In the genomic region with DNA sequence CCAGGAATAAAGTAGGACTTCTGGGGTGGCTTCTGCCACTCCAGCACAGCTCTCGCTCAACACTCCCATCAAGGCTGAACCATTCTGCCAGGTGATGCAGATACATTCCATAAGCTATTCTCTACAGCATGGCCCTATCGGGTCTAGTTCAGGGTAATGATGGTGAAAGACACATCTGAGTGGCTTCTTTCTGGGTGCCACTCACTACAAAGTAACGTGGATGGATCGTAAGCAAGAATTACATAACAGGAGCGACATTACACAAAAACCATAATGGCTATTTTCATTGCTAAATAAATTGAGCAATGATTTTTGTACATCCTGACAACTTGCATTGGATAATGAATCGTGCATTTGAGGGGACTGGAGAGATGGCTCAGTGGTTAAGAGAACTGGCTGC, we compare ENCODE assay signal across 17 mouse cellular contexts. TPM values are rescaled to one million over a fixed set of nuclear protein-coding genes. Genes with fewer than 3 reads are reported as not detected.
A peak's percentile ranks its signal among the peaks of the same experiment; 100 is the strongest.
DNase-seq lines count a peak whose midpoint lies in the region; ATAC-seq lines count a peak whose summit lies in the region.
"Had no signal": no experiment of that assay in that cellular context is flagged by ENCODE, and none has a peak within 500 bp of the region (broad histone marks: within the 10 kb centered on the region; RNA-seq: fewer than 3 reads in every experiment).

No protein-coding gene starts in this region.

- ATAC-seq in granulocyte monocyte progenitor cell, adult 5-6 weeks (replicated peaks; ENCODE audit: poor library complexity, severe bottlenecking): peak; percentile 93
- peak; percentile 62 for ATAC-seq in megakaryocyte progenitor cell, adult 5-6 weeks (replicated peaks; ENCODE audit: poor library complexity)
- ATAC-seq: forebrain, embryonic 13.5 days; forebrain, embryonic 15.5 days; forebrain, postnatal 0 days had no signal

- DNase-seq in 416B (ENCODE audit: low read depth) (peak; percentile 7), liver (no peak)
- no peak for DNase-seq in gastrocnemius, postnatal 25 days
- DNase-seq: adrenal gland, adult 2 months; adrenal gland, postnatal 10 days; adrenal gland, postnatal 25 days; cerebellum, adult 11-12 months; cerebellum, adult 2 months; cerebellum, adult 9-10 months; cerebellum, postnatal 10 days; cerebellum, postnatal 25 days; forebrain, postnatal 0 days had no signal

RNA-seq across cellular contexts. Expression of a gene that starts 13.2 kb away (rescaled TPM):
- 0.79 and 3.6 TPM in 2 replicates for total RNA-seq in granulocyte monocyte progenitor cell, adult 5-6 weeks (2014; fragmentation: Nextera tagmentation)
- total RNA-seq in granulocyte monocyte progenitor cell, adult 5-6 weeks (2017): 5.1 and 7.7 TPM in 2 replicates
- 12.0 and 16.3 TPM in 2 replicates for total RNA-seq in megakaryocyte progenitor cell, adult 5-6 weeks (2015)
- 10.5 and 10.8 TPM in 2 replicates for total RNA-seq in megakaryocyte progenitor cell, adult 5-6 weeks (2017)
- 10 to 100 TPM; 18.3 to 18.8 TPM for total RNA-seq in gastrocnemius, postnatal 25 days (2021)
- total RNA-seq: MEL had no signal
